Mouse (Mus musculus) neural tube, embryonic 13.5 days (tissue): ENCODE measurements around the gene Cped1. TPM values are rescaled to one million over a fixed set of nuclear protein-coding genes. Genes with fewer than 3 reads are reported as not detected.
A peak's percentile ranks its signal among the peaks of the same experiment; 100 is the strongest.
"Not testable (repeated sequence)": the region's sequence is repeated elsewhere in the genome, so short reads cannot be mapped to it uniquely, and the experiment has no call there.

Source experiments
- ATAC-seq: fragments of 200-750 bp; cut with Nextera tagmentation; 2 replicates; pipeline ENCODE4 v1.8.0; 2017; ENCODE audit warnings: low read depth, mild to moderate bottlenecking, moderate TSS enrichment, moderate library complexity
- H3K27ac ChIP-seq: fragments of 300-500 bp; sonication (generic); replicated peaks from 2 replicates; pipeline ENCODE4 v1.5.1; 2015; ENCODE audit warnings: moderate library complexity, mild to moderate bottlenecking, inconsistent platforms
- H3K27me3 ChIP-seq: fragments of 300-500 bp; sonication (generic); 2 replicates; pipeline ENCODE4 v1.6.1; 2015; ENCODE audit warnings: mild to moderate bottlenecking, inconsistent platforms
- H3K36me3 ChIP-seq: fragments of 300-500 bp; sonication (generic); 2 replicates; pipeline ENCODE4 v1.6.1; 2015; ENCODE audit warnings: mild to moderate bottlenecking, inconsistent platforms
- H3K4me1 ChIP-seq: fragments of 300-500 bp; sonication (generic); replicated peaks from 2 replicates; pipeline ENCODE4 v1.6.1; 2015; ENCODE audit warnings: inconsistent platforms
- H3K4me2 ChIP-seq: fragments of 300-500 bp; sonication (generic); 2 replicates; pipeline ENCODE4 v1.6.1; 2015; ENCODE audit warnings: inconsistent platforms, mild to moderate bottlenecking, moderate library complexity
- H3K4me3 ChIP-seq: fragments of 300-500 bp; sonication (generic); 2 replicates; pipeline ENCODE4 v1.5.1; 2015; ENCODE audit warnings: mild to moderate bottlenecking, inconsistent platforms
- H3K9ac ChIP-seq: fragments of 300-500 bp; sonication (generic); 2 replicates; pipeline ENCODE4 v1.6.1; 2015; ENCODE audit warnings: moderate library complexity, mild to moderate bottlenecking, inconsistent platforms
- H3K9me3 ChIP-seq: fragments of 300-500 bp; sonication (generic); 2 replicates; pipeline ENCODE4 v1.6.1; 2016; ENCODE audit warnings: inconsistent platforms
- WGBS: fragments of 180-500 bp; shearing (Covaris S2); methylation state at CpG from one replicate; pipeline ENCODE4 v1.1.7; 2015; 5-methylcytosine and 5-hydroxymethylcytosine counted together
- polyA plus RNA-seq: library from polyadenylated mRNA; unstranded; fragments of >200 nt; fragmentation: Nextera tagmentation; extraction: Ambion mirVana; gene quantifications from 2 replicates; pipeline ENCODE4 v1.2.1, GENCODE M21; 2015

Cped1 gene
- polyA plus RNA-seq, 1 experiment from 2014 or later = 3.6 TPM

DNA sequence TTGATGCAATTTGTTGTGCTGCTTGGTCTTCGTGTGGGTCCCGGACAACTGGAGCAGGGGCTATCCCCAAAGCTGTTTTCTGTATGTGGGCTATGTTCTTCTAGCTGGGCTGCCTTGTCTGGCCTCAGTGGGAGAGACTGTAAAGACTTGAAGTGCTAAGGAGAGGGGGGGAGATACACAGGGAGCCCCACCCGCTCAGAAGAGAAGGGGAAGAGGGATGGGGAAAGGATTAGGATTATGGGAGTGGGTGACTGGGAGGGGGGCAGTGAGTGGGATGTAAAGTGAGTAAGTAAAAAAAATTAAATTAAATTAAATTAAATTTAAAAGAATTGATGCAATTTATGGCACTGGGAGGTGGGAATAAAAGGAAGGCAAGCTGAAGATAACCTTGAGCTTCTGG is 50.2 kb downstream of the Cped1 start:
- H3K9ac ChIP-seq = no peak overlapping the region

DNA sequence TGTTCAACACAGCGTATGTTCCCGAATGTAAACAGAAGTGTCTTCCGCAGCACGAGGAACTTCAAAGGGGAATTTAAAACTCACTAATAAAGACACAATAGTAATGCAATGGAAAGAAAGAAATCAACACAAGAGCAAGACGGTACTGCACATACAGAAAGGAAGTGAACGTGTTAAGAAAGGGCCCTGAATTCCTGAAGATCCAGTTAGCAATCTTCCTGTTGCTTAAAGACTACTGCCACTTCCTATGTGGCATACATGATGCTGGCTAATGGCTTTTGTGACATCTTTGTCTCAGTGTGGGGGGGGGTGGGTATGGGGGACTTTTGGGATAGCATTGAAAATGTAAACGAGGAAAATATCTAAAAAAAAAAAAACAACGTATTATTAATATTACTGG is 50.7 kb downstream of the Cped1 start:
- H3K36me3 ChIP-seq = no peaks in the 10 kb centered on the region
- no peak overlapping the region for H3K9ac ChIP-seq
- H3K9me3 ChIP-seq = no peaks in the 10 kb centered on the region
- no peak for ATAC-seq
- no peak overlapping the region for H3K27ac ChIP-seq
- H3K4me1 ChIP-seq = peaks cover 7% of the 10 kb centered on the region
- WGBS = 83% methylated on average over 8 of the region's 8 CpGs
- no peaks in the 10 kb centered on the region for H3K27me3 ChIP-seq
- no peak overlapping the region for H3K4me2 ChIP-seq
- no peak overlapping the region for H3K4me3 ChIP-seq

More for the DNA sequence above, 50.2 kb downstream of the Cped1 start:
- H3K4me1 ChIP-seq = peaks cover 7% of the 10 kb centered on the region
- no peak overlapping the region for H3K4me2 ChIP-seq
- no peaks in the 10 kb centered on the region for H3K36me3 ChIP-seq
- no peak overlapping the region for H3K27ac ChIP-seq
- H3K9me3 ChIP-seq = no peaks in the 10 kb centered on the region
- H3K27me3 ChIP-seq = no peaks in the 10 kb centered on the region
- WGBS = 86% methylated on average over 3 of the region's 3 CpGs
- no peak overlapping the region for H3K4me3 ChIP-seq
- ATAC-seq = no peak

DNA sequence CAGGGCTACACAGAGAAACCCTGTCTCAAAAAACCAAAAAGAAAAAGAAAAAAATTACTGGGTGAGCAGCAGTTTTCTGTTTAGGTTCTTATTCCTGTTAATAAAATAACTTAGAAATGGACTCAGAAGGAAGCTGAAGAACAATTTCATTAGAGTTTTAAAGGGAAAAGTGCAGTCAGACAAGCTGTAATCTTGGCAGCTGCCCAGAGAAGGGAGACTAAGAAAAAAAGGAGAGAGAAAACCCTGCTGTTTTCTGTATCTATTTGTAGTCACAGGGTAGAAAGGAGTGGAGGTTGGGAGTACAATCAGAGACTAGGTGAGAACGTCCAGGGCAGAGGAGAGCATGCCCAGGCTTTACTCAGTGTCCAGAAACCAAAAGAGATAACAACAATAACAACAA is 51.2 kb downstream of the Cped1 start:
- H3K27me3 ChIP-seq = no peaks in the 10 kb centered on the region
- H3K27ac ChIP-seq = no peak overlapping the region
- no peak overlapping the region for H3K4me2 ChIP-seq
- H3K4me3 ChIP-seq = no peak overlapping the region
- H3K36me3 ChIP-seq = no peaks in the 10 kb centered on the region
- 50% methylated on average over 1 of the region's 1 CpGs for WGBS
- ATAC-seq = no peak
- peaks cover 7% of the 10 kb centered on the region for H3K4me1 ChIP-seq
- H3K9ac ChIP-seq = no peak overlapping the region
- no peaks in the 10 kb centered on the region for H3K9me3 ChIP-seq

DNA sequence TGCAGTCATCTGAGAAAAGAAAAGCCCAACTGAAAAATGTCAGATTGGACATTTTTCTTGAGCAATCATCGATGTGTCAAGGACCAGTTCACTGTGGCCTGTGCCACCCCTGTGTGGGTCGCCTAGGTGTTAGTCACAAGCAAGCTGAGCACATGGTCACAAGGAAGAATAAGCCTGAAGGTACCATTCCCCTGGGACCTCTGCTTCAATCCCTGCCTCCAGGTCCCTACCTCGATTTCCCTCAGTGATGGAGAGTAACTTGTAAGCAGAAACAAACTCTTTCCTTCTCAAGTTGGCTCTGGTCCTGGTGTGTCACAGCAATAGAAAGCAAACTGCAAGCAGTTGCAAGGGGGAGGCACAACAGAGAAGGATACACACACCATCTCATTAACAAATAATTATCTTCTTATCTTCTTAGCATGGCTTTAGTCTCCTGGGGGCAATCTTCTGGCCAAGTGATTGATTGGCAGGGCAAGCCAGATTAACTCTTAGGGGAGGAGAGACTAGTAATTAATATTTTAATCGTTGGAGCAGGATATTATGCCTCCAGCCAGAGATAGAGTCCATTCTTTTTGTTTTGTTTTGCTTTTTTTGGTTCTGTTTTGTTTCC is 51.8 kb downstream of the Cped1 start:
- Histone ChIP-seq H3K4me1 (peaks cover 7% of the 10 kb centered on the region), H3K27ac (no peak overlapping the region), H3K4me2 (no peak overlapping the region), H3K9ac (no peak overlapping the region), H3K27me3 (no peaks in the 10 kb centered on the region), H3K4me3 (no peak overlapping the region), H3K9me3 (no peaks in the 10 kb centered on the region), H3K36me3 (no peaks in the 10 kb centered on the region)
- 63% methylated on average over 4 of the region's 4 CpGs for WGBS
- no peak for ATAC-seq

DNA sequence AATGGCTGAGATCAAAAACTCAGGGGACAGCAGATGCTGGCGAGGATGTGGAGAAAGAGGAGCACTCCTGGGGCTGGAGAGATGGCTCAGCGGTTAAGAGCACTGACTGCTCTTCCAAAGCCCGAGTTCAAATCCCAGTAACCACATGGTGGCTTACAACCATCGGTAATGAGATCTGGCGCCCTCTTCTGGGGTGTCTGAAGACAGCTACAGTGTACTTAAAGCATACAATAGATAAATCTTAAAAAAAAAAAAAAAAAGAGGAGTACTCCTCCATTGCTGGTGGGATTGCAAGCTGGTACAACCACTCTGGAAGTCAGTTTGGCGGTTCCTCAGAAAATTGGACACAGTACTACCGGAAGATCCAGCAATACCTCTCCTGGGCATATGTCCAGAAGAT is 54.0 kb downstream of the Cped1 start:
- H3K9ac ChIP-seq, H3K27ac ChIP-seq, H3K9me3 ChIP-seq, H3K27me3 ChIP-seq, H3K36me3 ChIP-seq, ATAC-seq, H3K4me2 ChIP-seq, H3K4me3 ChIP-seq, H3K4me1 ChIP-seq: not testable (repeated sequence)
- 68% methylated on average over 7 of the region's 7 CpGs for WGBS

DNA sequence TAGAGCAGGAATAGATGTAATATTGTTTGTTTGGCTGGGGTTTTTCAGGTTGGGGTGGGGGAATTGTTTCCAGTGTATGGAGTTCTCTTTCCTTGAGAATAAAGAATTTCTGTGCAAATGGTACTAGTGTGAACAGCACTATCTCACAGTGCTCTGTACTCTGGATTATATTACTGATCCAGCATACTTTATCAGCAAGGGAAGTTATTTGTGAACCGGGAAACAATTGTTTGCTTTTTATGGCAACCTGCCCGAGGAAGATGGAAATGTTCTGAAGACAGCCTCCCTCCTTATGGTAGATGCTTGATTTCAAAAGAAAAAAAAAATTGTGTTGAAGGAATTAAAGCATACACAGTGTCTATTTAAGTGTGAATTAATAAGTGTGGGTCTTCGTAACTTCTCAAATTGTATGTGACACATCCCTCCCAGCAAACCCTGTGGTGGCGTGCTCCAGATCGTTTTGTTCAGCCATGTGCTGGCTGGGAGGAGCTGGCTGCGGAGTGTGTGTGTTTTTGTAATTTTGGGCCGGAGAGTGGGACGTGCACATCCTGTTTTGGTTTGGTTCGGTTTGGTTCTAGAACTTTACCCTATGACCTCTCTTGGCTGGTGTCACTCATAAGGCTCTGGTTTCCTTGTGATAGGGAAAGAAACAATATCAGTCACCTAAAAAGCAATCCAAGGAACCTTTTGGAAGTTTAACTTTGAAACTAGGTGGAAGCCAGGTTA is 59.3 kb downstream of the Cped1 start:
- H3K4me1 ChIP-seq = no peaks in the 10 kb centered on the region
- ATAC-seq = no peak
- H3K27me3 ChIP-seq = no peaks in the 10 kb centered on the region
- no peak overlapping the region for H3K4me2 ChIP-seq
- H3K9ac ChIP-seq = no peak overlapping the region
- no peak overlapping the region for H3K4me3 ChIP-seq
- H3K9me3 ChIP-seq = no peaks in the 10 kb centered on the region
- no peaks in the 10 kb centered on the region for H3K36me3 ChIP-seq
- no peak overlapping the region for H3K27ac ChIP-seq
- WGBS = 78% methylated on average over 9 of the region's 9 CpGs

DNA sequence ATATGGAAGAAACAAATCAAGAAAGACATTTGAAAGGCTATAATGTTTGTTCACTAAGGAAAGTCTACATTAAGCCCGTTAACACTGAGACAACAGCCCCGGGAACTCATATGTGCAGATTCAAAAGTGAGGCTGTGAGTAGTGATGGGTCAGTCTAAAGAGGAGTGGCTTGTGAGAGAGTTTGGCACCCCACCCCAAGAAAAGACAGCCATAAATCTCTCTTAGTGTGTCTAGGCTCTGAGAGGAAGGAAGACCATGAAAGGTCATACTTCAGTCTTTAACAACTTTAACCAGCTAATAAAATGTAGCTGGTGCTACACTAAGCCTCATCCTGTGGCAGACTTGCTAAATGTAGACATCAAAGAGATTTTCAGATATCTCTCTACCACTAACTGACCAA is 61.4 kb downstream of the Cped1 start:
- no peaks in the 10 kb centered on the region for H3K27me3 ChIP-seq

DNA sequence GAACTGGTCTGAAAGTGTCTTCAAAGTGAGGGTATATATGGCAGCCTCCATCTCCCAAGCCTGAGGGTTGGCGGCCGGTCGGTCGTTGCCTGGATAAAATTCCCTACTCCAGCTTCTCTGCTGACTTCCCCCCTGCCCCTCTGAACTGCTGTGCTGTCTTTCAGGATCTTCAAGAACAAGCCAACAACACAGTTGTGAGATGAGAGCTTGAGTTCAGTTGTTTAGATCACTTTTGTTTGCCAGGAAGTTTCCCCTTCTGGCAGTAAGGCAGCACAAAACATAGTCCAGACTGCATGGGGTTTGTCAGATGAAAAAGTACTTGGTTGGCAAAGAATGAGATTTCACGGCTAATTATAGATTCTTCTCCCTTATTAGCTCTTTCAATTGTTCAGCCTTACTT is 63.4 kb downstream of the Cped1 start:
- no peaks in the 10 kb centered on the region for H3K4me1 ChIP-seq

More for the DNA sequence above, 61.4 kb downstream of the Cped1 start:
- Histone ChIP-seq H3K4me1 (no peaks in the 10 kb centered on the region), H3K9me3 (no peaks in the 10 kb centered on the region), H3K27ac (no peak overlapping the region), H3K9ac (no peak overlapping the region), H3K4me3 (no peak overlapping the region), H3K36me3 (no peaks in the 10 kb centered on the region), H3K4me2 (no peak overlapping the region)
- ATAC-seq = no peak
- 74% methylated on average over 2 of the region's 2 CpGs for WGBS

DNA sequence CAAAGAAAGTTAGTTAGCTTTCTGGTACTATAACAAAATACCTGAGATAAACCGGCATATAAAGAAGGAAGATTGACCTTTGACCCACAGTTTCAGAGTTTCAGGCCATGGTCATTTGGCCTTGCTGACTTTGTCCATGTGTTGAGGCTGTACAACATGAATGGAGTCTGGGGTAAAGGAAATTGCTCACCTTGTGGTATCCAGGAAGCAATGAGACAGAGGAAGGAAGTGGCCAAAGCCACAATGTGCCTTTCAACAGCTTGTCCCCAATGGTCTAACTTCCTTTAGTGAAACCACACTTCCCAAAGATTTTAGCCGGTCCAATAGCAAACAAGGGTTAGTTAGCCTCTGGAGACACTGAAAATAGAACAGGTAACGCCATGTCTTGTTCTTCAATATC is 65.8 kb downstream of the Cped1 start:
- Histone ChIP-seq H3K36me3 (no peaks in the 10 kb centered on the region), H3K27ac (no peak overlapping the region), H3K9ac (no peak overlapping the region), H3K4me1 (no peaks in the 10 kb centered on the region), H3K9me3 (no peaks in the 10 kb centered on the region), H3K4me3 (no peak overlapping the region), H3K4me2 (no peak overlapping the region), H3K27me3 (no peaks in the 10 kb centered on the region)
- 83% methylated on average over 3 of the region's 3 CpGs for WGBS
- no peak for ATAC-seq

More for the DNA sequence above, 63.4 kb downstream of the Cped1 start:
- no peak overlapping the region for H3K4me3 ChIP-seq
- ATAC-seq = no peak
- H3K27me3 ChIP-seq = no peaks in the 10 kb centered on the region
- WGBS = 36% methylated on average over 5 of the region's 5 CpGs
- no peak overlapping the region for H3K9ac ChIP-seq
- H3K9me3 ChIP-seq = no peaks in the 10 kb centered on the region
- no peaks in the 10 kb centered on the region for H3K36me3 ChIP-seq
- H3K27ac ChIP-seq = no peak overlapping the region
- H3K4me2 ChIP-seq = no peak overlapping the region

DNA sequence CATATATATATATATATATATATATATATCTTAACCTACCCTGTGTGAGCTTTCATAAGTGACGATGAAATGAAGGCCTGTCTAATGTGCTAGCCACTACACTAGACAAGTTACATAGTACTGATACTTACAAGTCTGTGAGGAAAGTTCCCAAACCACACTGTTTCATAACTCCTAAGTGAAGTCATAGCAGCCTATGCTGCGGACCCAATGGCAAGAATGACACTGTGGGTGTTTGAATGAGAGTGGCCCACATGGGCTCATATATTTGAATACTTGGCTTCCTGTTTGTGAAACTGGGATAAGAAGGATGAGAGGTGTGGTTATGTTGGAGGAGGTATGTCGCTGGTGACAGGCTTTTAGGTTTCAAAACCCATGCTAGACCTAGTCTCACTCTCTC is 67.3 kb downstream of the Cped1 start:
- H3K27me3 ChIP-seq = no peaks in the 10 kb centered on the region
- no peak overlapping the region for H3K9ac ChIP-seq
- WGBS = 91% methylated on average over 3 of the region's 3 CpGs
- no peaks in the 10 kb centered on the region for H3K4me1 ChIP-seq
- H3K4me3 ChIP-seq = no peak overlapping the region
- no peaks in the 10 kb centered on the region for H3K9me3 ChIP-seq
- no peaks in the 10 kb centered on the region for H3K36me3 ChIP-seq
- no peak for ATAC-seq
- no peak overlapping the region for H3K27ac ChIP-seq
- no peak overlapping the region for H3K4me2 ChIP-seq

DNA sequence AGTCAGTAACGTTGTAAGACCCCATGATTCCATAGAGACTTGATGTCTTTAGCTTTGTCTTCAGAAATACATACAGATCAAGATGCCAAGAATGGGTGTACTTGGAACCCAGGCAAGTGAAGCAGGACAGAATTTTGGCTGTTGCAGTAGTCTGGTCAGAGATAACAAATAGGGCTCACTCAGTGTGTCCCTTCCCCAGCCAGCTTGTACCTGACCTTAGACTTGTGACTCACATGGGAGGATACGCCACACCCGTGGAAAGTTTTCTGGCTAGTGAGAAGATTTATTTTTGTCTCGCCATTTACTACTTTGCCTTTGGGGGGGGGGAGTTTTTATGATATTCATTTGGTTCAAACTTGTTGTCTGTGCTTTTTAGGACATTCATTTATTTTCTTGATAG is 78.6 kb downstream of the Cped1 start:
- WGBS = 84% methylated on average over 4 of the region's 4 CpGs
- no peaks in the 10 kb centered on the region for H3K4me1 ChIP-seq
- H3K4me3 ChIP-seq = no peak overlapping the region
- no peak overlapping the region for H3K4me2 ChIP-seq
- no peaks in the 10 kb centered on the region for H3K27me3 ChIP-seq
- H3K27ac ChIP-seq = no peak overlapping the region
- H3K9ac ChIP-seq = no peak overlapping the region
- ATAC-seq = no peak
- no peaks in the 10 kb centered on the region for H3K9me3 ChIP-seq
- no peaks in the 10 kb centered on the region for H3K36me3 ChIP-seq

DNA sequence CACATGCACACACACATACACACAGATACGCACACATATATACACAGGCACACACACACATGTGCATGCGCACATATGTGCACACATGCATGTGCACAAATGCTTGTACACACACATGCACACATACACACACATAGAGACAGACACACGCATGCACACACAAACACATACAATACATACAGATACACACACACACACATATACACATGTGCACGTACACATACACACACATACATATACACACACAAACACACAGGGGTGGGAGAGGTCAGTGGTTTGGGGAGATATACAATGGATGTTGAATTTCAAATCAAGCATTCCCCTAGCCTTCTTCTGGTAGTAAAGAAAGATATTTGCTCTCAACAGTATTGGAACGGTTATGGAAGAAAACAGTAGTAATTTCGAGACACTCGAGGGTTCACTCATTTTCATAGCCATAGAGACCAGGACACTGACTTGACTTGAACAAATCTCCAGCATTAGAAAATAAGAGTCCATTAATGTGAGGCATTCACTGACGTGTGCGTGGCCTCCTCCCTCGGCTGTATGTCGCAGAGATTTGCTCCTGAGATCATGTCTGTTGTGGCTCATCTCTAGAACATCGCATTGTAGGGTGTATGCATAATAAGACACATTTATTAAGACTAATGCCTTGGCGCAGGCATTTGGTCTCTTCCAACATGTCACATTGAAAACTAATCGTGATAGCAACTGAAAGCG is 85.0 kb downstream of the Cped1 start:
- Histone ChIP-seq H3K27me3 (no peaks in the 10 kb centered on the region), H3K36me3 (no peaks in the 10 kb centered on the region), H3K4me2 (0 out of 2 replicates have a peak overlapping the region, but pooled peaks have one; percentile 15), H3K9ac (no peak overlapping the region), H3K4me3 (no peak overlapping the region), H3K9me3 (no peaks in the 10 kb centered on the region), H3K4me1 (no peaks in the 10 kb centered on the region), H3K27ac (no peak overlapping the region)
- ATAC-seq = 0 out of 2 replicates have a peak, but pooled peaks have one; percentile 43
- 81% methylated on average over 15 of the region's 15 CpGs for WGBS
